Mouse (Mus musculus): ENCODE data around the gene Mtnr1b. TPM values are rescaled to one million over a fixed set of nuclear protein-coding genes. Genes with fewer than 3 reads are reported as not detected.

Mtnr1b gene
- total and polyA plus RNA-seq, 3 experiments = not detected

DNA sequence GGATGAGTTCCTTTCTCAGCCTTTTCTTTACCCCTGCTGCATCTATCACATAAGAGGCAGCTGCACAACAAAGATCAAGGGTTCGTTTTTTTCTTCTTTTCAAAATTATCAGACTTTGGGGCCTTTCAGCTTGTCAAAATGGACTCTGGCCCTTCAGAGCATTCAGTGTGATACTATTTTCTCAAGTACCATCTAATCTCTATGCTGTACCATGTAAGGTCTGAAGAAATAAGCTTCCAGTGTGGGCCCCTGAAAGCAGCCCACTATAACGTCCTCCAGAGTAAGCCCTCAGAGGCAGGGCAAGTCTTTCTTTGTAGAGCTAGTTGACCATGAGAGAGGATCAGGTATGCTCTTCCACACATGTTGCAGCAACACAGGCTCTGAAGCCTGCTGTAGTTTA, 87.7 kb downstream of the Mtnr1b start:
- intact Hi-C loops (cut with DNase I) = no loop called here
- no peaks in the 10 kb centered on the region for H3K4me1 ChIP-seq (ENCODE audit: control insufficient read depth, insufficient read depth, low read length)
- no peak overlapping the region for H3K9ac ChIP-seq (ENCODE audit: low read depth, low read length)
- H3K36me3 ChIP-seq (ENCODE audit: control insufficient read depth, insufficient read depth, low read length) = no peaks in the 10 kb centered on the region
- TF ChIP-seq CTCF (IDR thresholded peaks at IDR 0.05) (no peak), POLR2A (IDR thresholded peaks at IDR 0.05; ENCODE audit: insufficient read depth, low read depth, low read length) (no peak), EP300 (IDR thresholded peaks at IDR 0.05; ENCODE audit: insufficient read depth, low read depth, low read length) (no peak)
- H3K27ac ChIP-seq = no peak overlapping the region
- no peaks in the 10 kb centered on the region for H3K79me2 ChIP-seq (replicated peaks; ENCODE audit: control insufficient read depth, insufficient read depth, low read length)
- DNase-seq = no peak
- no peaks in the 10 kb centered on the region for H3K27me3 ChIP-seq (ENCODE audit: control insufficient read depth, insufficient read depth, low read length)
- H3K4me3 ChIP-seq = no peak overlapping the region
- 55% methylated on average over 2 of the region's 2 CpGs for WGBS

DNA sequence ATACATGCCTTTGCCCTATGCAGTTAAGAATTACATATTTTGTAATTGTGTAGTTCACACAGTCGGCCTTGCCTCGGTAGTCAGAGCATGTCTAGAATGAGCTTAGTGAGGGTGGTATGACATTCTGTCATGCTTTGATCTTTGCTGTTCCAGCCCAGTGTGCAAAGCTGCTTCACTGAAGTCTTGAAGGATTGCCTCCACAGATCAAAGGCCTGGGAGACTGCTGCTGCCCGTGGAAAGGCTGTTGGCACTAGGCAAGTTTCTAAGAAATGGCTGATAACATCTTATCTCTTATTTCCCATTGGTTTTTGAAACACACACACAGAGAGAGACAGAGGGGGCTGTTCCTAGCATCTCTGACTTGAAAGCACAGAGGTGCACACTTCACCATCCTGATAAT, 88.2 kb downstream of the Mtnr1b start:
- no peaks in the 10 kb centered on the region for H3K4me1 ChIP-seq (ENCODE audit: control insufficient read depth, insufficient read depth, low read length)
- no peaks in the 10 kb centered on the region for H3K79me2 ChIP-seq (replicated peaks; ENCODE audit: control insufficient read depth, insufficient read depth, low read length)
- 56% methylated on average over 3 of the region's 3 CpGs for WGBS
- no peaks in the 10 kb centered on the region for H3K27me3 ChIP-seq (ENCODE audit: control insufficient read depth, insufficient read depth, low read length)
- no peak overlapping the region for H3K27ac ChIP-seq
- no peak overlapping the region for H3K4me3 ChIP-seq
- no peak for DNase-seq
- H3K9ac ChIP-seq (ENCODE audit: low read depth, low read length) = no peak overlapping the region
- TF ChIP-seq POLR2A (IDR thresholded peaks at IDR 0.05; ENCODE audit: insufficient read depth, low read depth, low read length) (no peak), CTCF (IDR thresholded peaks at IDR 0.05) (no peak), EP300 (IDR thresholded peaks at IDR 0.05; ENCODE audit: insufficient read depth, low read depth, low read length) (no peak)
- H3K36me3 ChIP-seq (ENCODE audit: control insufficient read depth, insufficient read depth, low read length) = no peaks in the 10 kb centered on the region
- intact Hi-C loops (cut with DNase I) = no loop called here

DNA sequence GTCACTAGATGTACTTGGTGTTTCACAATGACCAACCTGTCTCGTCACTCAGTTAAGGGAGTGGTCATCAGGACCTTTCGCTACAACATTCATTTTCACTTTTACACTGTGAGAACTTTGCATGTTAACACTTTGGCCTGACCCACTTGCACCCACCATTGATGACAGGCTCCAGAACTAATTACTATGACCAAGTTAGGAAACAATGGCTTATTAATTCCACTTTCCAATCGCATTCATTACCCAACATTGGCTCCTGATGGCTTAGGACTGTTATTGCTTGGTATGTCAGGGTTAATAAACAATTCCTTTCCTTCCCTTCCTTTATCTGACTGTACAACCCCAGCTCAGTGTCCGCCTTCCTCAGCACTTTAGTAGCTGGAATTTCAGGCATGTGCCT, 92.4 kb downstream of the Mtnr1b start:
- DNase-seq = no peak
- TF ChIP-seq CTCF (IDR thresholded peaks at IDR 0.05) (no peak), EP300 (IDR thresholded peaks at IDR 0.05; ENCODE audit: insufficient read depth, low read depth, low read length) (no peak), POLR2A (IDR thresholded peaks at IDR 0.05; ENCODE audit: insufficient read depth, low read depth, low read length) (no peak)
- H3K27me3 ChIP-seq (ENCODE audit: control insufficient read depth, insufficient read depth, low read length) = no peaks in the 10 kb centered on the region
- H3K4me3 ChIP-seq = no peak overlapping the region
- no peak overlapping the region for H3K27ac ChIP-seq
- 49% methylated on average over 4 of the region's 4 CpGs for WGBS
- intact Hi-C loops (cut with DNase I) = no loop called here
- H3K4me1 ChIP-seq (ENCODE audit: control insufficient read depth, insufficient read depth, low read length) = no peaks in the 10 kb centered on the region
- H3K36me3 ChIP-seq (ENCODE audit: control insufficient read depth, insufficient read depth, low read length) = no peaks in the 10 kb centered on the region
- H3K79me2 ChIP-seq (replicated peaks; ENCODE audit: control insufficient read depth, insufficient read depth, low read length) = no peaks in the 10 kb centered on the region
- H3K9ac ChIP-seq (ENCODE audit: low read depth, low read length) = no peak overlapping the region

DNA sequence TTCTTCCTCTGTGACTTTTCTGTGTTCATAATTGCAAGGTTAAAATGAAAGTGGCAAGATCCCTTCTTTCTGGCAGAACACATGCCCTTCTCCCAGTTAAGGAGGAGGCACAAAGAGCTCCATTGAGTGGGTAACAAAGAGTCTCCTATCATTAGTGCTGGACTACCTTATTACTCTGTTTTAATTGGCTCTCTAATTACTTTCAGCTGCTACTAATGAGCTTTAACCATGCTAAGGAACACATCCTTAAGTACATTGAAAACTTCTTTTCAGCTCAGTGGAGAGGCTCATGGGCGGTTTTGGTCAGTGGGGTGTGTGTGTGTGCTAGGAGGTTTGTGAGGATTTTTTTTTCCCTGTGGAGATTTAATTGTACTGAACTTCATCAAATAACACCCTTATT, 99.4 kb downstream of the Mtnr1b start:
- Histone ChIP-seq H3K79me2 (replicated peaks; ENCODE audit: control insufficient read depth, insufficient read depth, low read length) (no peaks in the 10 kb centered on the region), H3K36me3 (ENCODE audit: control insufficient read depth, insufficient read depth, low read length) (no peaks in the 10 kb centered on the region), H3K4me1 (ENCODE audit: control insufficient read depth, insufficient read depth, low read length) (no peaks in the 10 kb centered on the region), H3K27ac (no peak overlapping the region), H3K4me3 (no peak overlapping the region), H3K27me3 (ENCODE audit: control insufficient read depth, insufficient read depth, low read length) (no peaks in the 10 kb centered on the region), H3K9ac (ENCODE audit: low read depth, low read length) (no peak overlapping the region)
- no peak for DNase-seq
- 92% methylated on average over 1 of the region's 1 CpGs for WGBS
- no peak for TF ChIP-seq CTCF (IDR thresholded peaks at IDR 0.05)
- no peak for TF ChIP-seq EP300 (IDR thresholded peaks at IDR 0.05; ENCODE audit: insufficient read depth, low read depth, low read length)
- TF ChIP-seq POLR2A (IDR thresholded peaks at IDR 0.05; ENCODE audit: insufficient read depth, low read depth, low read length) = no peak
- intact Hi-C loops (cut with DNase I) = no loop called here

Other genes with a start within 250 kb of the Mtnr1b start
- gene Deup1, start 246.6 kb downstream of the Mtnr1b start, total RNA-seq (2021) = not detected
- gene Deup1, start 246.6 kb downstream of the Mtnr1b start, polyA plus RNA-seq (2012; rRNA removed) = 0.16 and 0.18 TPM in 2 replicates
- 1 to 10 TPM; 6.9 to 7.4 TPM for gene Slc36a4, start 164.8 kb downstream of the Mtnr1b start, total RNA-seq (2021)
- 3.3 and 7.9 TPM in 2 replicates for gene Slc36a4, start 164.8 kb downstream of the Mtnr1b start, polyA plus RNA-seq (2012; rRNA removed)

All from heart, adult 2 months (tissue).